18 mouse cellular contexts compared by ENCODE assay signal in the genomic region with DNA sequence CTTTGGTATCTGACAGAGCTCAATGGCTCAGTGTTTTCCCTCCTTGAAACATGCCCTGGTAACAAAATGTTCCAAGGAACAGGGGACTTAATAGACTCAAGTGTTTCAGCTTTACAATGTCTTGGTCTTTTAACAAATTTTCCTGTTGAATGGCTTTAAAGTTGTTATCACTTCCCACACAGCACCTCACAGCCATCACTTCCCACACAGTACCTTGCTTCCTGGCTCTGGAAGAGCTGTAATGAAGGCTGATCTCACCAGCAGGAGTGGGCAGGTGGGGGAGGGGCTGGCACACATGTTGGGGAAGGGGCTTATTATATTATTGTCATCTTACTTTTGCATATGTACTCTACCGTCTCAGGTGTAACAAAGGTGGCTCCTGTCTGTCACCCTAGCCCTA.
"Had no signal": no experiment of that assay in that cellular context is flagged by ENCODE, and none has a peak within 500 bp of the region (broad histone marks: within the 10 kb centered on the region; RNA-seq: fewer than 3 reads in every experiment).

No protein-coding gene starts in this region.

- DNase-seq: kidney, adult 2 months; kidney, postnatal 25 days; layer of hippocampus, adult 9-11 months; lung, embryonic 14.5 days; lung, postnatal 10 days; lung, postnatal 4 days; midbrain, embryonic 14.5 days; thymus, adult 18-20 months; thymus, postnatal 14 days had no signal

- H3K36me3 ChIP-seq: kidney, embryonic 15.5 days; limb, embryonic 10.5 days; liver, embryonic 15.5 days; midbrain, embryonic 10.5 days; neural tube, embryonic 15.5 days; stomach, embryonic 15.5 days had no signal

- H3K4me1 ChIP-seq: kidney, embryonic 15.5 days; limb, embryonic 10.5 days; liver, embryonic 15.5 days; midbrain, embryonic 10.5 days; neural tube, embryonic 15.5 days; stomach, embryonic 15.5 days had no signal

- H3K27me3 ChIP-seq: kidney, embryonic 15.5 days; liver, embryonic 15.5 days; neural tube, embryonic 15.5 days; stomach, embryonic 15.5 days had no signal

- ATAC-seq: intestine, embryonic 16.5 days had no signal

- H3K9ac ChIP-seq: kidney, embryonic 15.5 days; liver, embryonic 15.5 days; lung, embryonic 14.5 days; neural tube, embryonic 15.5 days; stomach, embryonic 15.5 days had no signal

- H3K4me2 ChIP-seq: kidney, embryonic 15.5 days; liver, embryonic 11.5 days; liver, embryonic 15.5 days; lung, embryonic 14.5 days; neural tube, embryonic 15.5 days; stomach, embryonic 15.5 days had no signal

- H3K9me3 ChIP-seq: kidney, embryonic 15.5 days; limb, embryonic 10.5 days; liver, embryonic 15.5 days; midbrain, embryonic 10.5 days; neural tube, embryonic 15.5 days; stomach, embryonic 15.5 days had no signal

- H3K4me3 ChIP-seq: kidney, embryonic 15.5 days; limb, embryonic 10.5 days; liver, embryonic 15.5 days; midbrain, embryonic 10.5 days; myocyte; neural tube, embryonic 15.5 days; stomach, embryonic 15.5 days had no signal

- H3K27ac ChIP-seq: kidney, embryonic 15.5 days; limb, embryonic 10.5 days; liver, embryonic 15.5 days; midbrain, embryonic 10.5 days; neural tube, embryonic 15.5 days; stomach, embryonic 15.5 days had no signal
